Mouse (Mus musculus) kidney, adult 2 months (tissue): ENCODE data around the gene Prpsap1.

ENCODE experiments used
- CTCF ChIP-seq: fragments of 200-500 bp; conservative IDR thresholded peaks from 2 replicates; pipeline ENCODE4 v1.5.1; 2011; ENCODE audit warnings: low read depth, mild to moderate bottlenecking, control low read depth, low read length, moderate library complexity, mixed read lengths; ENCODE audit not compliant: insufficient read depth, insufficient read length
- POLR2A ChIP-seq: fragments of 200-500 bp; IDR thresholded peaks from one replicate; pipeline ENCODE4 v1.6.1; 2011; ENCODE audit warnings: low read depth, low read length, control low read depth

GRCm38 (mm10) chr11:116528636-116529320, 34.8 kb upstream of the Prpsap1 start:
- TF ChIP-seq CTCF, result no peak
- no peak for TF ChIP-seq POLR2A
